Mouse (Mus musculus) bone marrow macrophage, adult 2 months (primary cell): ENCODE data around the gene Ttc27.

Experiments used
- CTCF ChIP-seq: IDR thresholded peaks from 2 replicates; pipeline ENCODE4 v1.5.1; 2012; ENCODE audit warnings: low read depth, mild to moderate bottlenecking, low read length, moderate library complexity
- POLR2A ChIP-seq: IDR thresholded peaks from 2 replicates; pipeline ENCODE4 v1.6.1; 2012; ENCODE audit warnings: mild to moderate bottlenecking, low read depth, low read length, borderline replicate concordance

GRCm38 (mm10) chr17:74689406-74689805, 28.1 kb upstream of the Ttc27 start:
- TF ChIP-seq POLR2A (no peak), CTCF (no peak)
